Mouse (Mus musculus) neural tube, postnatal 0 days (tissue): ENCODE data around the gene Cfap69. TPM values are rescaled to one million over a fixed set of nuclear protein-coding genes. Genes with fewer than 3 reads are reported as not detected.

ENCODE experiments used
- polyA plus RNA-seq: library from polyadenylated mRNA; unstranded; fragments of >200 nt; fragmentation: Nextera tagmentation; extraction: Ambion mirVana; gene quantifications from 2 replicates; pipeline ENCODE4 v1.2.1, GENCODE M21; 2015

The Cfap69 gene
- polyA plus RNA-seq = 8.3 TPM in 2 replicates

DNA sequence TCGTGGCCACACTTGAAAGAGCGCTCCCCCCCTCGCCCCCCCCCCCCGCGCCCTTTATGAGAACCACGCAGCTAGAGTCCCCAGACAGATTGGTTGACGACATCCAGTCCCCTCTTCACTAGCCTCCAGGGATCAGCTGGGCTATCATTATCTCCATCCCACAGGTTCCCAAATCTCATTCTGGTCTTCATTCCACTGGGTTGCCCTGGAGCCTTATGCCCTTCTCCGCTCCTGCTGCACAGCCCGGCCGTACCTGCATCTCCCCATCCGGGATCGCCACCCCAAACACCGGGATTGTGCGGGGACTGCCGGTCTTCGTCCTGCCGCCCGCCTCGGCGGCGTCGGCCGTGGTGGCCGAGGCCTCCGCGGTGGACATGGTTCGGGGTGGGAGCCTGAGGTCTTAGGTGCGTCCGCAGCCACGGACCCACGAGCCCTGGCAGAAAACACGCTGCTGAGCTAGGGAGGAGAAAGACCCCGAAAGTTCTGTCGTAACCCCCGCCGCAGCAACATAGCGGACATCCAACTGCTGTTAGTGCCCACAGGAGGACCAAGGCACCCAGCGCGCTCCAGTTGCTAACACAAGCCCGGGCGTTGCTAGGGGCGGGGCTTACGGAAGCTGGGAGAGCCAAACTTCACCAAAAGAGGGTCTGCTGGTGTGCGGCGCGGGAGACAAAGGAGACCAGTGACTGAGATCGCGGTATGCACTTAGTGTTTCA, at the start of gene Cfap69:
Gene Cfap69, minus strand, starts transcription at position 585 of the 716 bp plus-strand sequence.

DNA sequence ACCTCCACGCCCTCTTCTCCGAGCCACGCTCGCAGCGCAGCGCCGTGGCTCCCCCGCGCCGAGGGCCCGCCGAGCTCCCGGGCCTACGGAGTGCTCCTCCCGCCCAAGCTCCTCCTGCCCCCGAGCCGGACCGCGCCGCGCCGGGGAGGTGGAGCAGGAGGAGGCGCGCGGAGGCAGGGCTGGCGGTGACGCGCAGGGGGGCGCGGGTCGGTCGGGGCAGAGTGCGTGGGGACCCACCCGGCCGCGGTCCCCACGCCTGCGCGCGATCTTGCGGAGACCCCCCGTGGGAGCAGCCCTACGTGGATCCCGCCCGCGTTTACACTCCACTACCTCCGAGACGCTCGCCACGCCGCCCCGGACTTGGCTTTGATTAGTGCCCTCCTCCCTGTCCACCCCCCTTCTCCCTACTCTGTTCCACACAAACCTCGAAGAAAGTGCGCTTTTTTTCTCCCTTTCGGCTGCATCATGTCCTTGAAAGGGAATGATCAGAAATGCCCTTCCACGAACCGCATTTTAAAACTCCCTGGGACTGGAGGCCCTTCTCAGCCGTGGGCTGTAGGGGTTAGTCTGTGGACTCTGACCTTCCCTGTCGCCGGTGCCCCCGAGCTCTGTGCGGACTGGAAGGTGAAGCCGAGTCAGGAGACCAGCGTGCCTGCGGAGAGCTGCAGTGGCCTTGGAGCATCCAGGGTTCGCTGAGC, 30.1 kb upstream of the Cfap69 start, which contains the start of gene Steap2:
Gene Steap2, minus strand, starts transcription at position 623 of the 698 bp plus-strand sequence.

DNA sequence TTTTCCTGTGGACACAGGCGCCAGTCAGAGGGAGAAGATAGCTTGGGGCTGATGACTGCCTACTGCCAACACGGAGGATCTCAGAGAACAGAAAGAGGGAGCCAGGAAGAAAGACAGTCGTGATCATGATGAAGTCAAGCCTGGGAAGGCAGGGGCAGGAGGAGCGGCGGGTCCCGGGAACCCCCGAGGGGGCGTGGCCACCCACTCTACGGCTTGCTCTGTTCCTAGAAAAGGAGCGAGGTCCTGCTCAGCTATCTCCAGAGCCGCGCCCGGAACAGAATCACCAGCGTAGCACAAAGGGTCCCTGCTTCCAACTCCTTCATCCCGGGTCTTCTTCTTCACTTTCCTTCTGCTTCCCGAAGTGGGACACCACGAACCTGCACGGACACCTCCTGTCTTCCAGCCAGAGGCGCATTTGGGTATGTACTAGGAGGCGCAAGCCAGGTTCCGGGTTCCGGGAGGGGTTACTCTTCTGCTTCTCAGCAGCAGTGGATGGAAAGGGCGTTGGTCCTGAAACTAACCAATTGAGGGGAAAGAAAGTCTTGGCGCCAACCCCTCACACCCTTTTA, 90.2 kb downstream of the Cfap69 start, which contains the start of gene Gm8773:
Gene Gm8773, plus strand, starts transcription at position 51 of the 569 bp plus-strand sequence.

DNA sequence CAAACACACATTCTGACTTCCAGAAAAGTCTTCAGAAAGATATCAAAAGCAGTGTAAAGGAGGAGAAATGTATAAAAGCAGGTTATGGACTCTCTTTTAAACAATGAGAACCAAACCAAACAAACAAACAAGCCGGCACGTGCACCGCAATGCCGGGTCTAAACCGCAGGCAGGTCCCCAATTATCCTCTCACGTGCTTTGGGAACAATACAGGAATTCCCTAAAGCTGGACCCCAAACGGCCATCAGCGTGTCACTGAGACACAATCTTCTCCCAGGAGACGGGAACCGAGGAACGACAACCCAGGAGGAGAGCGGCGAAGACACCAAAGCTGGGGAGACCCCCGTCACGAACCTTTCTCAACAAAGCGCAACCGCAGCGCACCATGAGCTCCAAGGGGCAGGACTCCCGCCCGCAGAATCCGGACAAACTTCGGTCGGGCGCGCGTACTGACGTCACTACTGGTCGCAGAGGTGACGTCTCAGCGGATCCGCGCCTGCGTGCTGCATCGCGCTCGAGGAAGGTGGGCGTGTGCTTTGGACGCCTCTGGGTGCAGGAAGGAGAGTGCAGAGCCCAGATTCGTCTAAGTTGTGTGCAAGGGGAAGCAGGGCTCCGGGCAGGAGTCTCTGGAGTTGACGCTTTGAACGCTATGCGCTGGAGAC, 104.8 kb downstream of the Cfap69 start, which contains the start of gene Gtpbp10:
Gene Gtpbp10, minus strand, starts transcription at position 460 of the 662 bp plus-strand sequence.

Other genes with a start within 250 kb of the Cfap69 start
- 52.9 and 56.2 TPM in 2 replicates for gene Cdk14, start 243.9 kb downstream of the Cfap69 start, polyA plus RNA-seq
- 0.23 TPM in 1 of 2 replicates, not detected in the other for gene 1700015F17Rik, start 185.1 kb downstream of the Cfap69 start, polyA plus RNA-seq
- gene Cldn12, start 149.3 kb downstream of the Cfap69 start, polyA plus RNA-seq = 12.6 and 13.4 TPM in 2 replicates
- gene Gtpbp10, start 104.7 kb downstream of the Cfap69 start, polyA plus RNA-seq = 10.6 and 11.7 TPM in 2 replicates
- gene Gm8773, start 90.4 kb downstream of the Cfap69 start, polyA plus RNA-seq = 8.2 and 10.2 TPM in 2 replicates
- gene Steap2, start 30.3 kb upstream of the Cfap69 start, polyA plus RNA-seq = 8.4 TPM in 2 replicates
- 1.5 and 2.2 TPM in 2 replicates for gene Steap1, start 85.1 kb upstream of the Cfap69 start, polyA plus RNA-seq